Mouse (Mus musculus) Muller cell, postnatal 12 days (primary cell): Measurements from ENCODE around the gene Olfr94.
A peak's percentile ranks its signal among the peaks of the same experiment; 100 is the strongest.
"Not testable (repeated sequence)": the region's sequence is repeated elsewhere in the genome, so short reads cannot be mapped to it uniquely, and the experiment has no call there.

Experiments
- DNase-seq: peaks from one replicate; pipeline ENCODE4 v3.0.0-alpha.2; 2015; ENCODE audit errors: inconsistent ontology term

The Olfr94 gene

GRCm38 (mm10) chr17:37200894-37201293 lies at the start of gene Olfr94:
Gene Olfr94 (minus strand): TSS chr17:37200994.
- DNase-seq, result no peak

GRCm38 (mm10) chr17:37250544-37250943 lies 49.8 kb upstream of the Olfr94 start:
- DNase-seq, result no peak

GRCm38 (mm10) chr17:37249460-37249859 lies 48.7 kb upstream of the Olfr94 start:
- peak; percentile 16 for DNase-seq

GRCm38 (mm10) chr17:37246715-37247114 lies 45.9 kb upstream of the Olfr94 start:
- DNase-seq, result peak; percentile 54

GRCm38 (mm10) chr17:37242198-37242597 lies 41.4 kb upstream of the Olfr94 start:
- DNase-seq, result no peak

- DNase-seq, result not testable (repeated sequence)
Measured at GRCm38 (mm10) chr17:37237230-37237629, 36.4 kb upstream of the Olfr94 start, which contains the start of gene Olfr97. Gene Olfr97 (minus strand): TSS chr17:37237330.

GRCm38 (mm10) chr17:37221879-37222278 lies 21.1 kb upstream of the Olfr94 start:
- no peak for DNase-seq

- no peak for DNase-seq
Measured at GRCm38 (mm10) chr17:37219846-37220245, 19.1 kb upstream of the Olfr94 start, which contains the start of gene Olfr96. Gene Olfr96 (plus strand): TSS chr17:37220146.

GRCm38 (mm10) chr17:37218486-37218885 lies 17.7 kb upstream of the Olfr94 start:
- peak; percentile 85 for DNase-seq

GRCm38 (mm10) chr17:37213018-37213417 lies 12.2 kb upstream of the Olfr94 start, which contains the start of gene Olfr95:
Gene Olfr95 (minus strand): TSS chr17:37213118.
- DNase-seq, result no peak

- no peak for DNase-seq
Measured at GRCm38 (mm10) chr17:37210884-37211768, 10.3 kb upstream of the Olfr94 start.

- no peak for DNase-seq
Measured at GRCm38 (mm10) chr17:37203917-37204236, 3.1 kb upstream of the Olfr94 start.

- DNase-seq, result peak; percentile 68
Measured at GRCm38 (mm10) chr17:37203206-37203916, 2.6 kb upstream of the Olfr94 start.

GRCm38 (mm10) chr17:37196845-37197724 lies 3.7 kb downstream of the Olfr94 start:
- DNase-seq, result peak; percentile 48

GRCm38 (mm10) chr17:37194782-37195181 lies 6.0 kb downstream of the Olfr94 start:
- peak; percentile 61 for DNase-seq

- no peak for DNase-seq
Measured at GRCm38 (mm10) chr17:37193656-37194055, 7.1 kb downstream of the Olfr94 start, which contains the start of gene Ubd. Gene Ubd (plus strand): TSS chr17:37193892.

GRCm38 (mm10) chr17:37193032-37193431 lies 7.8 kb downstream of the Olfr94 start:
- DNase-seq, result no peak

GRCm38 (mm10) chr17:37190711-37191110 lies 10.1 kb downstream of the Olfr94 start:
- DNase-seq, result peak; percentile 52

- no peak for DNase-seq
Measured at GRCm38 (mm10) chr17:37185474-37185873, 15.3 kb downstream of the Olfr94 start.

- DNase-seq, result no peak
Measured at GRCm38 (mm10) chr17:37161394-37161793, 39.4 kb downstream of the Olfr94 start, which contains the start of gene Olfr93. Gene Olfr93 (minus strand): TSS chr17:37161494.
